In the genomic region with DNA sequence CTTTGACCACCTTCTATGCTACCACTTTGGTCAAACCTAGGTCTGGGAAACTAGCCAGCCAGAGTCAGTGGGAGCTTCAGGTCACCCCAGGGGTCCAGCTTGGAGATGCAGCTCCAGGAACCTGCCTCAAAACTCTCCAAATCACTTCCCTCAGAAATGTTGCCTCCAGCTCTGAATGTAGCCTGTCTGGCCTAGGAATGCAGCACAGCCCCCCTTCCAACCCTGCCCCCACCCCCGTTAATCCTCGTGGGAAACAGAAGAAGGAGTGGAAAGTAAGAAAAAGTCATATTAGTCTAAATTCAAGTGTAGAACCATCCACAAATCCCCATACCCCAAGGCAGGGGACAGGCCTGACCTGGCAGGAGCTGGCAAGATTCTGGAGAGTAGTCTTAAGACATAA, we compare ENCODE assay signal across 16 mouse cellular contexts.
DNase-seq lines count a peak whose midpoint lies in the region; ATAC-seq and TF ChIP-seq lines count a peak whose summit lies in the region.
"Had no signal": no experiment of that assay in that cellular context is flagged by ENCODE, and none has a peak within 500 bp of the region (broad histone marks: within the 10 kb centered on the region; RNA-seq: fewer than 3 reads in every experiment).

No protein-coding gene starts in this region.

- no peaks in the 10 kb centered on the region for H3K36me3 ChIP-seq in midbrain, embryonic 11.5 days (ENCODE audit: control insufficient read depth, insufficient read depth, low read length)
- H3K36me3 ChIP-seq in midbrain, postnatal 0 days (ENCODE audit: insufficient read depth, low read length), result no peaks in the 10 kb centered on the region
- no peaks in the 10 kb centered on the region for H3K36me3 ChIP-seq in limb, embryonic 10.5 days
- H3K36me3 ChIP-seq: embryonic facial prominence, embryonic 10.5 days; hindbrain, embryonic 13.5 days; intestine, embryonic 15.5 days had no signal

- no peak overlapping the region for H3K27ac ChIP-seq in midbrain, embryonic 11.5 days (ENCODE audit: low read depth, low read length)
- H3K27ac ChIP-seq in midbrain, postnatal 0 days (ENCODE audit: low read depth, low read length), result no peak overlapping the region
- no peak overlapping the region for H3K27ac ChIP-seq in limb, embryonic 10.5 days
- H3K27ac ChIP-seq: embryonic facial prominence, embryonic 10.5 days; hindbrain, embryonic 13.5 days; hindbrain, postnatal 0 days; intestine, embryonic 15.5 days had no signal

- H3K9me3 ChIP-seq in midbrain, embryonic 11.5 days (ENCODE audit: control insufficient read depth, low read length), result no peaks in the 10 kb centered on the region
- H3K9me3 ChIP-seq in midbrain, postnatal 0 days (ENCODE audit: low read length), result no peaks in the 10 kb centered on the region
- H3K9me3 ChIP-seq in limb, embryonic 10.5 days (replicated peaks), result no peaks in the 10 kb centered on the region
- H3K9me3 ChIP-seq: embryonic facial prominence, embryonic 10.5 days; hindbrain, embryonic 13.5 days; intestine, embryonic 15.5 days had no signal

- H3K4me3 ChIP-seq in midbrain, embryonic 11.5 days (ENCODE audit: low read depth, low read length), result no peak overlapping the region
- H3K4me3 ChIP-seq in midbrain, postnatal 0 days (ENCODE audit: low read depth, low read length), result no peak overlapping the region
- no peak overlapping the region for H3K4me3 ChIP-seq in limb, embryonic 10.5 days
- H3K4me3 ChIP-seq: embryonic facial prominence, embryonic 10.5 days; hindbrain, embryonic 13.5 days; intestine, embryonic 15.5 days had no signal

- H3K4me1 ChIP-seq in midbrain, embryonic 11.5 days (ENCODE audit: control insufficient read depth, insufficient read depth, low read length), result peaks cover 63% of the 10 kb centered on the region
- H3K4me1 ChIP-seq in midbrain, postnatal 0 days (ENCODE audit: insufficient read depth, low read length), result peaks cover 17% of the 10 kb centered on the region
- H3K4me1 ChIP-seq in limb, embryonic 10.5 days, result peaks cover 75% of the 10 kb centered on the region

- intact Hi-C loops in heart, postnatal 25 days (cut with DNase I), result loop anchor here (5.0 kb wide), 1 partner anchor 129 kb away; no protein-coding TSS in a partner anchor

- H3K27me3 ChIP-seq in midbrain, embryonic 11.5 days (ENCODE audit: control insufficient read depth, insufficient read depth, low read length), result peaks cover 28% of the 10 kb centered on the region
- no peaks in the 10 kb centered on the region for H3K27me3 ChIP-seq in midbrain, postnatal 0 days (ENCODE audit: insufficient read depth, low read length)
- H3K27me3 ChIP-seq in limb, embryonic 10.5 days (ENCODE audit: low read depth, poor library complexity, severe bottlenecking), result peaks cover 50% of the 10 kb centered on the region

- ATAC-seq in midbrain, embryonic 11.5 days (ENCODE audit: low FRiP score), result no peak
- ATAC-seq in midbrain, postnatal 0 days (ENCODE audit: low FRiP score), result no peak
- ATAC-seq: forebrain, postnatal 0 days; hindbrain, postnatal 0 days; intestine, embryonic 15.5 days had no signal

- no peak for TF ChIP-seq CTCF in midbrain, postnatal 0 days (IDR thresholded peaks at IDR 0.05)

- peak; percentile 72 for DNase-seq in heart, adult 11 months
- DNase-seq in heart, postnatal 25 days (ENCODE audit: low spot score), result no peak
- peak; percentile 81 for DNase-seq in midbrain, embryonic 11.5 days (ENCODE audit: low spot score, missing footprints)
- no peak for DNase-seq in midbrain, postnatal 0 days (ENCODE audit: low spot score)
- DNase-seq in R1 (ENCODE audit: low read depth, low spot score), result peak; percentile 44
- peak; percentile 28 for DNase-seq in limb, embryonic 10.5 days (ENCODE audit: low spot score)
- DNase-seq: adrenal gland, postnatal 10 days; cerebellum, adult 11 months; cerebellum, adult 9-10 months; gastrocnemius, postnatal 14 days; heart, postnatal 10 days had no signal

- WGBS in midbrain, embryonic 11.5 days, result 13% methylated on average over 2 of the region's 2 CpGs
- WGBS in midbrain, postnatal 0 days, result 12% methylated on average over 2 of the region's 2 CpGs
- WGBS in limb, embryonic 10.5 days, result 44% methylated on average over 2 of the region's 2 CpGs

- no peak overlapping the region for H3K9ac ChIP-seq in midbrain, embryonic 11.5 days (ENCODE audit: low read length)
- no peak overlapping the region for H3K9ac ChIP-seq in midbrain, postnatal 0 days (replicated peaks; ENCODE audit: low read length, poor library complexity, severe bottlenecking)
- H3K9ac ChIP-seq: forebrain, postnatal 0 days; hindbrain, embryonic 13.5 days; intestine, embryonic 15.5 days had no signal

- H3K4me2 ChIP-seq in midbrain, embryonic 11.5 days, result no peak overlapping the region
- no peak overlapping the region for H3K4me2 ChIP-seq in midbrain, postnatal 0 days (ENCODE audit: low read depth, low read length, poor library complexity, severe bottlenecking)
- H3K4me2 ChIP-seq: hindbrain, embryonic 13.5 days; intestine, embryonic 15.5 days had no signal

Comparison
In these comparisons a context has a peak if more than half of its experiments do, and no peak if none do; other contexts are left out.
1. DNase-seq: peak in heart, adult 11 months (single experiment), midbrain, embryonic 11.5 days (single experiment), R1 (single experiment) and limb, embryonic 10.5 days (single experiment); none in heart, postnatal 25 days (single experiment) and midbrain, postnatal 0 days (single experiment).